Mouse (Mus musculus): ENCODE measurements around the gene Gm49369. TPM values are rescaled to one million over a fixed set of nuclear protein-coding genes. Genes with fewer than 3 reads are reported as not detected.
"Not testable (repeated sequence)": the region's sequence is repeated elsewhere in the genome, so short reads cannot be mapped to it uniquely, and the experiment has no call there.

The Gm49369 gene
- total RNA-seq, 2 experiments from 2014 or later = 4.0 to 5.6 TPM

GRCm38 (mm10) chr7:142328507-142328906 is 54.0 kb downstream of the Gm49369 start:
- DNase-seq = no peak

GRCm38 (mm10) chr7:142326714-142327445 is 55.6 kb downstream of the Gm49369 start:
- no peak for DNase-seq

- no peak for DNase-seq
These were observed 58.9 kb downstream of the Gm49369 start for GRCm38 (mm10) chr7:142323396-142324117.

GRCm38 (mm10) chr7:142322641-142323040 is 59.8 kb downstream of the Gm49369 start:
- no peak for DNase-seq

GRCm38 (mm10) chr7:142321637-142322306 is 60.7 kb downstream of the Gm49369 start:
- DNase-seq = not testable (repeated sequence)

Other genes with a start within 250 kb of the Gm49369 start
- not detected for gene Gm39115, start 246.6 kb downstream of the Gm49369 start, total RNA-seq (2021)
- gene Gm45337, start 238.1 kb downstream of the Gm49369 start, total RNA-seq (2021) = not detected
- gene Gm29735, start 225.6 kb downstream of the Gm49369 start, total RNA-seq (2021) = not detected
- not detected for gene Gm4553, start 216.9 kb downstream of the Gm49369 start, total RNA-seq (2021)
- not detected for gene Krtap5-2, start 206.7 kb downstream of the Gm49369 start, total RNA-seq (2021)
- gene Gm10153, start 192.3 kb downstream of the Gm49369 start, total RNA-seq (2021) = not detected
- gene Krtap5-3, start 181.3 kb downstream of the Gm49369 start, total RNA-seq (2021) = not detected
- not detected for gene Gm7579, start 170.8 kb downstream of the Gm49369 start, total RNA-seq (2021)
- gene Krtap5-5, start 152.7 kb downstream of the Gm49369 start, total RNA-seq (2021) = not detected
- not detected for gene Gm40460, start 141.6 kb downstream of the Gm49369 start, total RNA-seq (2021)
- not detected for gene Gm2431, start 124.3 kb downstream of the Gm49369 start, total RNA-seq (2021)
- not detected for gene Gm4559, start 108.3 kb downstream of the Gm49369 start, total RNA-seq (2021)
- not detected for gene Krtap5-1, start 85.5 kb downstream of the Gm49369 start, total RNA-seq (2021)
- gene Krtap5-4, start 79.1 kb downstream of the Gm49369 start, total RNA-seq (2021) = not detected
- gene Ifitm10, start 8.9 kb downstream of the Gm49369 start, total RNA-seq (2021) = 1 to 10 TPM; 3.3 to 4.2 TPM
- gene Ctsd, start 5.4 kb upstream of the Gm49369 start, total RNA-seq (2021) = 100 to 1,000 TPM; 317 to 434 TPM
- gene Syt8, start 52.2 kb upstream of the Gm49369 start, total RNA-seq (2021) = not detected
- gene Tnni2, start 59.1 kb upstream of the Gm49369 start, total RNA-seq (2021) = over 10,000 TPM; 16,193 to 17,938 TPM
- 10 to 100 TPM; 43.2 to 60.3 TPM for gene Lsp1, start 78.1 kb upstream of the Gm49369 start, total RNA-seq (2021)
- over 10,000 TPM; 28,170 to 31,317 TPM for gene Tnnt3, start 116.2 kb upstream of the Gm49369 start, total RNA-seq (2021)
- gene Mrpl23, start 150.0 kb upstream of the Gm49369 start, total RNA-seq (2021) = 10 to 100 TPM in 1 of 2 experiments, 1 to 10 TPM in 1; 8.6 to 18.3 TPM

Data from gastrocnemius, postnatal 25 days (tissue).